Mouse (Mus musculus) liver, embryonic 14.5 days (tissue): ENCODE data around the gene B3gnt5. TPM values are rescaled to one million over a fixed set of nuclear protein-coding genes. Genes with fewer than 3 reads are reported as not detected.

Source experiments
- ATAC-seq: fragments of 200-750 bp; cut with Nextera tagmentation; 2 replicates; pipeline ENCODE4 v1.8.0; 2017; ENCODE audit warnings: moderate number of reproducible peaks, mild to moderate bottlenecking, moderate library complexity; ENCODE audit not compliant: insufficient read depth
- DNase-seq, 3 experiments: peaks; one replicate each; pipeline ENCODE4 v3.0.0-alpha.2; 2012 to 2013; ENCODE audit warnings: low read depth in 3 of 3, low spot score in 3 of 3
- H3K27ac ChIP-seq: fragments of 300-500 bp; sonication (generic); 2 replicates; pipeline ENCODE4 v1.5.1; 2014; ENCODE audit warnings: moderate library complexity, mild to moderate bottlenecking, control low read depth, inconsistent platforms
- H3K27me3 ChIP-seq: fragments of 300-500 bp; sonication (generic); 2 replicates; pipeline ENCODE4 v1.6.1; 2014; ENCODE audit warnings: mild to moderate bottlenecking, low read length, moderate library complexity; ENCODE audit not compliant: control insufficient read depth, insufficient read depth
- H3K36me3 ChIP-seq: fragments of 300-500 bp; sonication (generic); replicated peaks from 2 replicates; pipeline ENCODE4 v1.6.1; 2014; ENCODE audit warnings: low read depth; ENCODE audit not compliant: control insufficient read depth, insufficient read depth
- H3K4me1 ChIP-seq, 2 experiments: fragments of 200-500 bp in 1 of 2; fragments of 300-500 bp in 1 of 2; sonication (generic) in 1 of 2; replicated peaks; 2 replicates each; pipeline ENCODE4 v1.6.1; 2012 to 2014; ENCODE audit warnings: antibody characterized with exemption in 1 of 2, inconsistent platforms in 1 of 2, low read length in 1 of 2; ENCODE audit not compliant: control insufficient read depth in 2 of 2, insufficient read depth in 2 of 2
- H3K4me2 ChIP-seq: fragments of 300-500 bp; sonication (generic); 2 replicates; pipeline ENCODE4 v1.6.1; 2014; ENCODE audit warnings: low read depth, mild to moderate bottlenecking, control low read depth, moderate library complexity
- H3K4me3 ChIP-seq, 2 experiments: fragments of 200-500 bp in 1 of 2; fragments of 300-500 bp in 1 of 2; sonication (generic) in 1 of 2; 2 replicates each; pipeline ENCODE4 v1.5.1; 2012 to 2014; ENCODE audit warnings: low read depth in 2 of 2, low read length in 2 of 2, mild to moderate bottlenecking in 2 of 2, control low read depth in 1 of 2, inconsistent platforms in 1 of 2, moderate library complexity in 1 of 2; ENCODE audit not compliant: insufficient read depth in 1 of 2
- H3K9ac ChIP-seq: fragments of 300-500 bp; sonication (generic); replicated peaks from 2 replicates; pipeline ENCODE4 v1.6.1; 2014; ENCODE audit warnings: mild to moderate bottlenecking, control low read depth, moderate library complexity
- H3K9me3 ChIP-seq: fragments of 300-500 bp; sonication (generic); 2 replicates; pipeline ENCODE4 v1.6.1; 2016; ENCODE audit warnings: low read length, mixed read lengths; ENCODE audit not compliant: control insufficient read depth
- CTCF ChIP-seq: IDR thresholded peaks from 2 replicates; pipeline ENCODE4 v1.5.1; 2016; ENCODE audit warnings: antibody characterized with exemption, low read depth, control low read depth
- EP300 ChIP-seq: IDR thresholded peaks from 2 replicates; pipeline ENCODE4 v1.6.1; 2016; ENCODE audit warnings: antibody characterized with exemption, low read depth
- WGBS: fragments of 180-500 bp; shearing (Covaris S2); extraction: QIAGEN DNeasy Blood & Tissue Kit; methylation state at CpG from one replicate; pipeline ENCODE4 v1.1.7; 2014; ENCODE audit not compliant: insufficient replicate concordance; 5-methylcytosine and 5-hydroxymethylcytosine counted together
- polyA plus RNA-seq, 2 experiments: library from polyadenylated mRNA; depleted of rRNA in 1 of 2; stranded (reverse) in 1 of 2; unstranded in 1 of 2; fragments of >200 nt; fragmentation: Nextera tagmentation in 1 of 2; extraction: Ambion mirVana in 1 of 2; gene quantifications; 2 replicates each; pipeline versions ENCODE4 v1.2.1 to v1.2.3; 2012 to 2014

The B3gnt5 gene
- polyA plus RNA-seq, 2 experiments = 0.08 to 0.24 TPM

GRCm38 (mm10) chr16:19761691-19762090 is 1.7 kb downstream of the B3gnt5 start:
- H3K4me2 ChIP-seq = no peak overlapping the region
- DNase-seq (no peak), ATAC-seq (no peak)
- peaks cover 24% of the 10 kb centered on the region for H3K27me3 ChIP-seq
- no peak overlapping the region for H3K27ac ChIP-seq
- no peaks in the 10 kb centered on the region for H3K4me1 ChIP-seq
- H3K9ac ChIP-seq = no peak overlapping the region
- no peaks in the 10 kb centered on the region for H3K36me3 ChIP-seq
- H3K4me3 ChIP-seq = no peak overlapping the region
- no peak for TF ChIP-seq EP300
- no peak for TF ChIP-seq CTCF
- no peaks in the 10 kb centered on the region for H3K9me3 ChIP-seq
- WGBS = 21% methylated on average over 1 of the region's 1 CpGs

GRCm38 (mm10) chr16:19766107-19766506 is 6.1 kb downstream of the B3gnt5 start:
- H3K4me1 ChIP-seq = no peaks in the 10 kb centered on the region
- H3K4me2 ChIP-seq = no peak overlapping the region
- H3K9me3 ChIP-seq = no peaks in the 10 kb centered on the region
- H3K36me3 ChIP-seq = no peaks in the 10 kb centered on the region
- no peak for DNase-seq
- WGBS = 69% methylated on average over 3 of the region's 3 CpGs
- H3K27ac ChIP-seq = no peak overlapping the region
- no peak overlapping the region for H3K4me3 ChIP-seq
- H3K9ac ChIP-seq = no peak overlapping the region
- peaks cover 11% of the 10 kb centered on the region for H3K27me3 ChIP-seq
- no peak for ATAC-seq
- no peak for TF ChIP-seq EP300
- TF ChIP-seq CTCF = peak; percentile 43

- TF ChIP-seq CTCF = no peak
- TF ChIP-seq EP300 = no peak
- no peaks in the 10 kb centered on the region for H3K4me1 ChIP-seq
- no peak for ATAC-seq
- DNase-seq = peak in 1 of 3 experiments; percentile 28
- no peaks in the 10 kb centered on the region for H3K36me3 ChIP-seq
- no peak overlapping the region for H3K4me3 ChIP-seq
- H3K4me2 ChIP-seq = no peak overlapping the region
- no peak overlapping the region for H3K9ac ChIP-seq
- H3K9me3 ChIP-seq = no peaks in the 10 kb centered on the region
- H3K27ac ChIP-seq = no peak overlapping the region
- no peaks in the 10 kb centered on the region for H3K27me3 ChIP-seq
- WGBS = 23% methylated on average over 5 of the region's 5 CpGs
Measured at GRCm38 (mm10) chr16:19768046-19768445, 8.0 kb downstream of the B3gnt5 start.

- Histone ChIP-seq H3K4me1 (no peaks in the 10 kb centered on the region), H3K4me2 (no peak overlapping the region), H3K36me3 (no peaks in the 10 kb centered on the region), H3K4me3 (no peak overlapping the region), H3K27ac (no peak overlapping the region), H3K9me3 (no peaks in the 10 kb centered on the region), H3K9ac (no peak overlapping the region), H3K27me3 (no peaks in the 10 kb centered on the region)
- ATAC-seq (no peak), DNase-seq (no peak)
- no peak for TF ChIP-seq EP300
- no peak for TF ChIP-seq CTCF
Measured at GRCm38 (mm10) chr16:19772013-19772412, 12.0 kb downstream of the B3gnt5 start.

- TF ChIP-seq EP300 = no peak
- no peak for TF ChIP-seq CTCF
- H3K9me3 ChIP-seq = no peaks in the 10 kb centered on the region
- H3K36me3 ChIP-seq = no peaks in the 10 kb centered on the region
- DNase-seq (no peak), ATAC-seq (no peak)
- H3K4me2 ChIP-seq = no peak overlapping the region
- no peaks in the 10 kb centered on the region for H3K4me1 ChIP-seq
- WGBS = 65% methylated on average over 12 of the region's 12 CpGs
- no peak overlapping the region for H3K4me3 ChIP-seq
- no peak overlapping the region for H3K27ac ChIP-seq
- H3K9ac ChIP-seq = no peak overlapping the region
- no peaks in the 10 kb centered on the region for H3K27me3 ChIP-seq
Measured at GRCm38 (mm10) chr16:19786386-19787090, 26.5 kb downstream of the B3gnt5 start.
